Mouse (Mus musculus): ENCODE data around the gene Ugt2a3. TPM values are rescaled to one million over a fixed set of nuclear protein-coding genes. Genes with fewer than 3 reads are reported as not detected.

Gene Ugt2a3
- total and polyA plus RNA-seq, 3 experiments = not detected

DNA sequence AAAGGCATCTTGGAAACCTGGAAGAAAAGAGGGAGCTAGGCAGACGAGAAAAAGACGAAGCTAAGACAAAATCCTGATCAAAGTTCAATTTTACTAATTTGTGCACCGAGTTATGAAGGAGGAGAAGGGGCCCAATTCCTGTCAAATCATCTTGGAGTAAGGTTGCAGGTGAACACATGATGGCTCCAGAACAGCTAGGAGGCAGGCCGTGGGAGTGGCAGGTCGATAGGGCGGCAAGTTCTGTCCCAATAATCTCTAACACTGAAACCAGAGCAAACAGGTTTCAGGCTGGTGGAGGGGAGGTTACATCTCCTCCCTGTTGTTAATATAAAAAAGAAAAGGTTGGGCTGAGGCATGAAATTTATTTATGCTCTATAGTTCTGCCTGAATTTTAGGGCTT is 61.4 kb downstream of the Ugt2a3 start:
- in situ Hi-C loops (cut with MboI; ENCODE audit: low pct_ligation_motif_present, low pct_unique_long_range_greater_than_20kb, low sequenced_read_pairs) = no loop called here
- H3K9ac ChIP-seq (ENCODE audit: insufficient read depth, low read depth) = no peak overlapping the region
- no peaks in the 10 kb centered on the region for H3K27me3 ChIP-seq (replicated peaks)
- no peak for DNase-seq (ENCODE audit: extremely low read depth)
- dilution Hi-C loops (cut with MboI; ENCODE audit: extremely low pct_ligation_motif_present, extremely low pct_unique_long_range_greater_than_20kb, low sequenced_read_pairs) = no loop called here
- TF ChIP-seq MAZ (IDR thresholded peaks at IDR 0.05; ENCODE audit: low read depth, low read length) = no peak
- TF ChIP-seq POLR2A (IDR thresholded peaks at IDR 0.05; ENCODE audit: low read depth, low read length) = no peak
- no peak for TF ChIP-seq USF2 (conservative IDR thresholded peaks at IDR 0.05; ENCODE audit: low read depth, low read length)
- no peak for TF ChIP-seq CHD2 (IDR thresholded peaks at IDR 0.05; ENCODE audit: low read length)
- no peak for TF ChIP-seq ZNF384 (IDR thresholded peaks at IDR 0.05; ENCODE audit: low read depth, low read length)
- TF ChIP-seq EP300 (IDR thresholded peaks at IDR 0.05; ENCODE audit: low read length) = no peak
- H3K79me2 ChIP-seq (replicated peaks; ENCODE audit: control insufficient read depth, extremely low read depth, insufficient read depth, poor library complexity, severe bottlenecking) = no peaks in the 10 kb centered on the region
- H3K4me3 ChIP-seq (replicated peaks in 1 of 3; ENCODE audit: low read depth in 2 of 3, low read length in 2 of 3, poor library complexity in 1 of 3) = no peak overlapping the region
- H3K36me3 ChIP-seq (replicated peaks in 1 of 2; ENCODE audit: control insufficient read depth in 1 of 2, insufficient read depth in 1 of 2, low read length in 1 of 2) = no peaks in the 10 kb centered on the region
- no peak overlapping the region for H3K4me2 ChIP-seq (ENCODE audit: insufficient read depth, low read depth, poor library complexity, severe bottlenecking)
- H3K27ac ChIP-seq (ENCODE audit: insufficient read depth, low read depth) = no peak overlapping the region
- H3K4me1 ChIP-seq (ENCODE audit: control insufficient read depth in 1 of 2, insufficient read depth in 2 of 2) = no peaks in the 10 kb centered on the region
- H3K9me3 ChIP-seq (replicated peaks; ENCODE audit: low read length) = no peaks in the 10 kb centered on the region

Other genes with a start within 250 kb of the Ugt2a3 start
- gene Ugt2b36, start 244.6 kb downstream of the Ugt2a3 start, total RNA-seq (2012; rRNA removed) = not detected in 2 replicates
- gene Ugt2b36, start 244.6 kb downstream of the Ugt2a3 start, total RNA-seq (2014; rRNA removed) = not detected in 2 replicates
- not detected in 2 replicates for gene Ugt2b36, start 244.6 kb downstream of the Ugt2a3 start, polyA plus RNA-seq (2012; ENCODE audit: insufficient read length, low read depth)
- not detected in 2 replicates for gene Ugt2b5, start 196.9 kb downstream of the Ugt2a3 start, total RNA-seq (2012; rRNA removed)
- not detected in 2 replicates for gene Ugt2b5, start 196.9 kb downstream of the Ugt2a3 start, total RNA-seq (2014; rRNA removed)
- not detected in 2 replicates for gene Ugt2b5, start 196.9 kb downstream of the Ugt2a3 start, polyA plus RNA-seq (2012; ENCODE audit: insufficient read length, low read depth)
- gene Ugt2b37, start 82.4 kb downstream of the Ugt2a3 start, total RNA-seq (2012; rRNA removed) = not detected in 2 replicates
- not detected in 2 replicates for gene Ugt2b37, start 82.4 kb downstream of the Ugt2a3 start, total RNA-seq (2014; rRNA removed)
- not detected in 2 replicates for gene Ugt2b37, start 82.4 kb downstream of the Ugt2a3 start, polyA plus RNA-seq (2012; ENCODE audit: insufficient read length, low read depth)
- not detected in 2 replicates for gene Ugt2b38, start 87.0 kb upstream of the Ugt2a3 start, total RNA-seq (2012; rRNA removed)
- not detected in 2 replicates for gene Ugt2b38, start 87.0 kb upstream of the Ugt2a3 start, total RNA-seq (2014; rRNA removed)
- not detected in 2 replicates for gene Ugt2b38, start 87.0 kb upstream of the Ugt2a3 start, polyA plus RNA-seq (2012; ENCODE audit: insufficient read length, low read depth)
- not detected in 2 replicates for gene Ugt2a2, start 145.1 kb upstream of the Ugt2a3 start, total RNA-seq (2012; rRNA removed)
- gene Ugt2a2, start 145.1 kb upstream of the Ugt2a3 start, total RNA-seq (2014; rRNA removed) = not detected in 2 replicates
- gene Ugt2a2, start 145.1 kb upstream of the Ugt2a3 start, polyA plus RNA-seq (2012; ENCODE audit: insufficient read length, low read depth) = not detected in 2 replicates
- not detected in 2 replicates for gene Gm43638, start 149.6 kb upstream of the Ugt2a3 start, total RNA-seq (2012; rRNA removed)
- gene Gm43638, start 149.6 kb upstream of the Ugt2a3 start, total RNA-seq (2014; rRNA removed) = not detected in 2 replicates
- not detected in 2 replicates for gene Gm43638, start 149.6 kb upstream of the Ugt2a3 start, polyA plus RNA-seq (2012; ENCODE audit: insufficient read length, low read depth)
- not detected in 2 replicates for gene Ugt2a1, start 153.7 kb upstream of the Ugt2a3 start, total RNA-seq (2012; rRNA removed)
- not detected in 2 replicates for gene Ugt2a1, start 153.7 kb upstream of the Ugt2a3 start, total RNA-seq (2014; rRNA removed)
- not detected in 2 replicates for gene Ugt2a1, start 153.7 kb upstream of the Ugt2a3 start, polyA plus RNA-seq (2012; ENCODE audit: insufficient read length, low read depth)
- not detected in 2 replicates for gene Sult1b1, start 201.0 kb upstream of the Ugt2a3 start, total RNA-seq (2012; rRNA removed)
- gene Sult1b1, start 201.0 kb upstream of the Ugt2a3 start, total RNA-seq (2014; rRNA removed) = not detected in 2 replicates
- gene Sult1b1, start 201.0 kb upstream of the Ugt2a3 start, polyA plus RNA-seq (2012; ENCODE audit: insufficient read length, low read depth) = not detected in 2 replicates
- gene Sult1d1, start 231.8 kb upstream of the Ugt2a3 start, total RNA-seq (2012; rRNA removed) = not detected in 2 replicates
- not detected in 2 replicates for gene Sult1d1, start 231.8 kb upstream of the Ugt2a3 start, total RNA-seq (2014; rRNA removed)
- not detected in 2 replicates for gene Sult1d1, start 231.8 kb upstream of the Ugt2a3 start, polyA plus RNA-seq (2012; ENCODE audit: insufficient read length, low read depth)

Data from CH12.LX (cell line).